Mouse (Mus musculus): ENCODE results near the gene Tmem165.

Gene Tmem165

GRCm38 (mm10) chr5:76183750-76184261 lies at the start of gene Tmem165:
Gene Tmem165 (plus strand): TSS chr5:76183880.
- peak; percentile 89 to 91 for DNase-seq

GRCm38 (mm10) chr5:76135644-76136043 lies 48.0 kb upstream of the Tmem165 start:
- DNase-seq: no peak

- DNase-seq: no peak
Observed at GRCm38 (mm10) chr5:76136271-76136670, 47.4 kb upstream of the Tmem165 start.

- no peak for DNase-seq
Observed at GRCm38 (mm10) chr5:76137586-76137985, 46.1 kb upstream of the Tmem165 start.

- DNase-seq: no peak
Observed at GRCm38 (mm10) chr5:76138071-76138470, 45.6 kb upstream of the Tmem165 start.

- DNase-seq: no peak
Observed at GRCm38 (mm10) chr5:76138512-76138911, 45.2 kb upstream of the Tmem165 start.

GRCm38 (mm10) chr5:76139171-76139671 lies 44.5 kb upstream of the Tmem165 start:
- no peak for DNase-seq

- peak; percentile 99 for DNase-seq
Observed at GRCm38 (mm10) chr5:76139808-76140729, 43.6 kb upstream of the Tmem165 start, which contains the start of gene Srd5a3. Gene Srd5a3 (plus strand): TSS chr5:76140271.

- DNase-seq: no peak
Observed at GRCm38 (mm10) chr5:76140730-76141066, 43.0 kb upstream of the Tmem165 start.

- no peak for DNase-seq
Observed at GRCm38 (mm10) chr5:76143356-76143755, 40.3 kb upstream of the Tmem165 start.

GRCm38 (mm10) chr5:76146401-76146800 lies 37.3 kb upstream of the Tmem165 start:
- no peak for DNase-seq

- DNase-seq: no peak
Observed at GRCm38 (mm10) chr5:76149436-76149835, 34.2 kb upstream of the Tmem165 start.

- DNase-seq: no peak
Observed at GRCm38 (mm10) chr5:76152956-76153355, 30.7 kb upstream of the Tmem165 start.

- DNase-seq: no peak
Observed at GRCm38 (mm10) chr5:76153430-76153829, 30.2 kb upstream of the Tmem165 start.

GRCm38 (mm10) chr5:76154434-76155165 lies 29.1 kb upstream of the Tmem165 start:
- DNase-seq: no peak

GRCm38 (mm10) chr5:76159555-76159954 lies 24.1 kb upstream of the Tmem165 start:
- DNase-seq: no peak

- DNase-seq: no peak
Observed at GRCm38 (mm10) chr5:76160086-76160485, 23.6 kb upstream of the Tmem165 start.

GRCm38 (mm10) chr5:76161491-76161890 lies 22.2 kb upstream of the Tmem165 start:
- DNase-seq: no peak

GRCm38 (mm10) chr5:76162926-76163325 lies 20.8 kb upstream of the Tmem165 start:
- no peak for DNase-seq

GRCm38 (mm10) chr5:76163828-76164390 lies 19.8 kb upstream of the Tmem165 start:
- no peak for DNase-seq

- no peak for DNase-seq
Observed at GRCm38 (mm10) chr5:76164827-76165226, 18.9 kb upstream of the Tmem165 start.

- no peak for DNase-seq
Observed at GRCm38 (mm10) chr5:76170522-76170921, 13.2 kb upstream of the Tmem165 start.

- DNase-seq: no peak
Observed at GRCm38 (mm10) chr5:76171039-76171438, 12.6 kb upstream of the Tmem165 start.

Measured in thymus, postnatal 36 days (tissue).